Mouse (Mus musculus): Measurements from ENCODE around the gene Inmt. TPM values are rescaled to one million over a fixed set of nuclear protein-coding genes. Genes with fewer than 3 reads are reported as not detected.

Inmt gene
- polyA plus RNA-seq (2014; fragmentation: Illumina TruSeq; extraction: RNeasy Lipid Tissue Mini Kit (QIAGEN cat#74804); ENCODE audit: low read depth, low replicate concordance) = 1.5 TPM

DNA sequence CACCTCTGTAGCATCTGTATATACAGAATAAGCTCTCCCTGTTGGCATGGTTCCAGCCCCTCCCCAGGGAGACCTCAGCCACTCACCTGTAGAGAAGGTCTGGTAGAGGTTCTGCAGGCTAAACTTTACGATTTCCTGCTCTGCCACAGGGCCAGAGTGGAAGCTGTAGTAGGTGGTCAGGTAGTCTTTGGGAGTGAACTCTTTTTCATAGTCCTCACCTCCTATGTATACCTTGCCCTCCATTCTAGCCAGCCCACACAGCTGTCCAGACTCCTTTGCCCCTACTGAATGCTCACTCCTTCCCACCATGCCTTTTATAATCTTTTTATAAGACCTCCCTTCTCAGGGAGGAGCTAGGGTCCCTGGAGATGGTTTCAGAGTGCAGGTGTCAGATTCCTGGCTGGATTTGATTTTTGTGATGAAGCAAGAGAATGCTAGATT is at the start of gene Inmt:
Inmt (minus strand) TSS at position 303 of the 441 bp plus-strand sequence.

DNA sequence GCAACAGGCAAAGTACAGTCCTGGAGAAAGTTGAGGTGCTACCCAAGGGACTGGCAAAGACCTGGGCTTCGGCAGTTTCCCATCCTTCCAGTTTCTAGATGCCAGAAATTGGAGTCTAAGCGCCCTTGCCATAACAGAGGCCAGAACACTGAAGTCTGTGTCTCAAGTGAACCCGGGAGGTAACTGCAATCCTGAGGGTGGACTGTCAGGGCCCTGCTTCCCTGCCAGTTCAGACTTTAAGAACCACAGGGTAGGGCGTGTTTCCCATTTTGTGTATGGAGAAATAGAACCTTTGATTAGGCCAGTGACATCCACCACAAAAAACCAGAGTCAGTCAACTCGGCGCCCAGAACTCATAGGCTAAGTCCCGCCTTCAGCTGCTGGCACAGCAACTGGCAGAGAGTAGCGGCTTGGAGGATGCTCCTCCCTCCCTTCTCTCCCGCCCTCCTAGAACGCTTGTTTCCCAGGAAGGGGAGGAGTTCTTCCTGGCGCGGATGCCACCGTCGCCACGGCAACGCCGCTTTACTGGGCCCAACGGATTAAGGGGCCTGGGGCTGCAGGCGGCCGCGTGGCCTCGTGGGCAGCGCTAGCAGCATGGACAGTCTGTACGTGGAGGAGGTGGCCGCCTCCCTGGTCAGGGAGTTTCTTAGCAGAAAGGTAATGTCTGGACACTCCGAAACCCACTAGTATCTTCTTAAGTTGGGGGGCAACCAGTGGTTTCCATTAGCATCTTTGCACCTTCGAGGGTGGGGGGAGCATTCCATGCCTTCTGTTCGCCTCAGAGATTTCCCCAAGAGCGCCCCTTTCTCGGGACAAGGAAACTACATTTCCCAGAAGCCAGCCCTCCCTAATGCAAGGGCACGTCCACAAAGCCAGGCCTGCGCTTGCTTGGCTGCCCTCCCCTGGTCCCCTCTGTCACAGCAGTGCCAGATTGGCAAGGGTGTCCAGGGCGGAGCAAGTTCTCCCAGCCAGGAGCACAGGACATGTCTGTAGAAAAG is 28.4 kb upstream of the Inmt start, which contains the start of gene Mindy4:
Mindy4 (plus strand) TSS at position 471 of the 998 bp plus-strand sequence.

DNA sequence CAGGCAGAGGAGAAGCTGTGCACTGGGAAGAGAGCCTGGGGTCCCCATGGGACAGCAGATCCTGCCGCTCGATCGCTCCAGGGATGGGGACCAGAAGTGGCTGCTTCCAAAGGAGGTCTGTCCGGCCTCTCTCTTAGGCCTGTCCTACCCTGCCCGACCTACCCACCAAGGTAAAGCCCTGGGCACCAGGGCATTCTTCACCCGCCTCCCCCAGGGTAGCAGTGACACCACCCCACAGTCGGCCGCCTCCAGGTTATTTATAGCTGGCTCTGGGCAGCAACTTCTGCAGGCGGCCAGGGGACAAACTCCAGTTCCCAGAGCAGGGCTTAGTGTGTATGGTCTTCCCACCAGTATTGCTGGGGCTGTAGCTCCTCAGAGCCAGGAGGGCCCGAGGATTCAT is 42.0 kb downstream of the Inmt start, which contains the start of gene Crhr2:
Crhr2 (minus strand) TSS at position 223 of the 400 bp plus-strand sequence.

Other genes with a start within 250 kb of the Inmt start
- gene Nod1, start 202.4 kb downstream of the Inmt start, polyA plus RNA-seq (2014; fragmentation: Illumina TruSeq; extraction: RNeasy Lipid Tissue Mini Kit (QIAGEN cat#74804); ENCODE audit: low read depth, low replicate concordance) = 3.8 TPM
- 13.6 TPM for gene Ggct, start 182.1 kb downstream of the Inmt start, polyA plus RNA-seq (2014; fragmentation: Illumina TruSeq; extraction: RNeasy Lipid Tissue Mini Kit (QIAGEN cat#74804); ENCODE audit: low read depth, low replicate concordance)
- gene Gars, start 137.0 kb downstream of the Inmt start, polyA plus RNA-seq (2014; fragmentation: Illumina TruSeq; extraction: RNeasy Lipid Tissue Mini Kit (QIAGEN cat#74804); ENCODE audit: low read depth, low replicate concordance) = 125 TPM
- gene Crhr2, start 42.0 kb downstream of the Inmt start, polyA plus RNA-seq (2014; fragmentation: Illumina TruSeq; extraction: RNeasy Lipid Tissue Mini Kit (QIAGEN cat#74804); ENCODE audit: low read depth, low replicate concordance) = not detected
- gene Mindy4, start 28.3 kb upstream of the Inmt start, polyA plus RNA-seq (2014; fragmentation: Illumina TruSeq; extraction: RNeasy Lipid Tissue Mini Kit (QIAGEN cat#74804); ENCODE audit: low read depth, low replicate concordance) = 0.95 TPM
- 8.1 TPM for gene Aqp1, start 161.4 kb upstream of the Inmt start, polyA plus RNA-seq (2014; fragmentation: Illumina TruSeq; extraction: RNeasy Lipid Tissue Mini Kit (QIAGEN cat#74804); ENCODE audit: low read depth, low replicate concordance)
- gene Ghrhr, start 201.3 kb upstream of the Inmt start, polyA plus RNA-seq (2014; fragmentation: Illumina TruSeq; extraction: RNeasy Lipid Tissue Mini Kit (QIAGEN cat#74804); ENCODE audit: low read depth, low replicate concordance) = not detected

Data from sigmoid colon, adult 10 weeks (tissue).